ENCODE assay signal across 11 mouse cellular contexts in the genomic region with DNA sequence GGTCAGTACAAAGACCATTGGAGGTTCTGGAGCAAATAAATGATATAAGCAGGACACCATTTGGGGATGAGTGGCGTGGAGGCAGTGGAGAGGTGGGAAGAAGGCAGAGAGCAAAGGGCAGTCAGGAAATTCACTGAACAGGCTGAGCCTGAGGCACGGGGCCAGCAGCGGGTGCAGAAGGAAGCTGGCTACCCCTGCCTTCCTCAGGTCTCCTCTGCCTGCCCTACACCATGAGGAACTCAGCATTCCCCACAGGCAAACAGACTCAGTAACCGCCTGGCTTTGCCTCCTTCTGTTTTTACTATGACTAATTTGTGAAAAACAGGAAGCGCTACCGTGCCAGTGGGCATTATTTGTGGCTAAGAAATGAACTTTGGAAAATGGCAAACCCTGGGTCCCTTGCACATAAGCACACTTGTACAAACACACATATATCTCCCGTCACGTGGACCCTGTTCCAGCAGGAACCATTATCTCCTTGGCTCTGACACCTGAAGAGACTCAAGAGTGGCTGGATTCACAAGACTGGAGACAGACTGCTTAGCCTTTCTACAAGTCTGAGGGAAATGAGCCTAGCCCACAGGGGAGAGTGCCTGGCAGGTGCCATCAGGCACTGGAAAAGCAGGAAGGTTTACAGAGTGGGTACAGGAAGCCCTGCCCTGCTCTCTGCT. TPM values are rescaled to one million over a fixed set of nuclear protein-coding genes. Genes with fewer than 3 reads are reported as not detected.
A peak's percentile ranks its signal among the peaks of the same experiment; 100 is the strongest.
DNase-seq lines count a peak whose midpoint lies in the region; ATAC-seq and TF ChIP-seq lines count a peak whose summit lies in the region.
"Had no signal": no experiment of that assay in that cellular context is flagged by ENCODE, and none has a peak within 500 bp of the region (broad histone marks: within the 10 kb centered on the region; RNA-seq: fewer than 3 reads in every experiment).

No protein-coding gene starts in this region.

- intact Hi-C loops in heart, adult 2 months (cut with DNase I) = loop anchor here (10.0 kb wide), 1 partner anchor 239 kb away; no protein-coding TSS in a partner anchor
- intact Hi-C loops in heart, postnatal 14 days (cut with DNase I) = loop anchor here (2.0 to 5.0 kb wide), 2 partner anchors 54 to 65 kb away; no protein-coding TSS in a partner anchor
- intact Hi-C loops in left cerebral cortex, adult 2 months (cut with DNase I) = loop anchor here (5.0 kb wide), 1 partner anchor 61 kb away; no protein-coding TSS in a partner anchor

- H3K9ac ChIP-seq in heart, adult 2 months (ENCODE audit: low read depth, low read length) = no peak overlapping the region
- no peak overlapping the region for H3K9ac ChIP-seq in kidney, postnatal 0 days (ENCODE audit: low read depth, low read length)
- H3K9ac ChIP-seq: midbrain, embryonic 15.5 days had no signal

- DNase-seq in heart, adult 2 months = peak; percentile 23 to 53
- DNase-seq in heart, postnatal 14 days = no peak
- no peak for DNase-seq in spleen, adult 2 months (ENCODE audit: low read depth in 1 of 2, low spot score in 2 of 2)
- DNase-seq in spleen, adult 12 weeks (ENCODE audit: low spot score) = no peak
- no peak for DNase-seq in kidney, postnatal 0 days (ENCODE audit: low spot score)
- no peak for DNase-seq in left cerebral cortex, adult 2 months (ENCODE audit: extremely low spot score in 1 of 2, low spot score in 2 of 2)
- DNase-seq: cerebellum, postnatal 36 days; gastrocnemius, postnatal 25 days had no signal

- 65% methylated on average over 8 of the region's 8 CpGs for WGBS in heart, adult 2 months
- WGBS in spleen, adult 2 months = 41% methylated on average over 8 of the region's 8 CpGs
- 61% methylated on average over 8 of the region's 8 CpGs for WGBS in kidney, postnatal 0 days
- 23% methylated on average over 8 of the region's 8 CpGs for WGBS in small intestine, adult 2 months

- no peak for TF ChIP-seq CTCF in heart, adult 2 months (IDR thresholded peaks at IDR 0.05)
- no peak for TF ChIP-seq CTCF in spleen, adult 2 months (IDR thresholded peaks at IDR 0.05; ENCODE audit: extremely low read depth, insufficient read depth, insufficient read length, insufficient replicate concordance)
- TF ChIP-seq CTCF in kidney, postnatal 0 days (IDR thresholded peaks at IDR 0.05; ENCODE audit: low read depth) = no peak
- TF ChIP-seq CTCF in small intestine, adult 2 months (IDR thresholded peaks at IDR 0.05; ENCODE audit: extremely low read depth, insufficient read length, insufficient replicate concordance, low read depth, low read length) = no peak
- TF ChIP-seq CTCF in left cerebral cortex, adult 2 months (IDR thresholded peaks at IDR 0.05) = no peak

- H3K27ac ChIP-seq in heart, adult 2 months = peak overlapping the region; percentile 38
- H3K27ac ChIP-seq in spleen, adult 2 months (ENCODE audit: insufficient read depth, low read length) = peak overlapping the region; percentile 10; the same call in 1 of the 2 replicates
- H3K27ac ChIP-seq in kidney, postnatal 0 days = 0 out of 2 replicates have a peak overlapping the region, but pooled peaks have one; percentile 36
- peak overlapping the region; percentile 96 for H3K27ac ChIP-seq in small intestine, adult 2 months (ENCODE audit: insufficient read depth, low read depth, low read length)
- no peak overlapping the region for H3K27ac ChIP-seq in left cerebral cortex, adult 2 months
- H3K27ac ChIP-seq: midbrain, embryonic 15.5 days had no signal

- H3K9me3 ChIP-seq in kidney, postnatal 0 days (replicated peaks; ENCODE audit: low read length) = no peaks in the 10 kb centered on the region
- H3K9me3 ChIP-seq: midbrain, embryonic 15.5 days had no signal

- no peaks in the 10 kb centered on the region for H3K36me3 ChIP-seq in heart, adult 2 months (ENCODE audit: control insufficient read depth, insufficient read depth, low read length)
- no peaks in the 10 kb centered on the region for H3K36me3 ChIP-seq in spleen, adult 2 months (ENCODE audit: control insufficient read depth, insufficient read depth, low read length)
- H3K36me3 ChIP-seq in kidney, postnatal 0 days (ENCODE audit: insufficient read depth, low read length) = no peaks in the 10 kb centered on the region
- H3K36me3 ChIP-seq in small intestine, adult 2 months (ENCODE audit: control insufficient read depth, insufficient read depth, low read length) = no peaks in the 10 kb centered on the region
- H3K36me3 ChIP-seq: midbrain, embryonic 15.5 days had no signal

- H3K4me2 ChIP-seq in kidney, postnatal 0 days (ENCODE audit: low read length) = no peak overlapping the region
- H3K4me2 ChIP-seq: midbrain, embryonic 15.5 days had no signal

- H3K4me1 ChIP-seq in heart, adult 2 months (ENCODE audit: control insufficient read depth, insufficient read depth, low read length) = peaks cover 28% of the 10 kb centered on the region
- peaks cover 25% of the 10 kb centered on the region; the same call in 1 of the 2 replicates for H3K4me1 ChIP-seq in spleen, adult 2 months (ENCODE audit: control insufficient read depth, insufficient read depth, insufficient read length)
- peaks cover 16% of the 10 kb centered on the region; the same call in 1 of the 2 replicates for H3K4me1 ChIP-seq in kidney, postnatal 0 days (replicated peaks; ENCODE audit: insufficient read depth, low read length)
- H3K4me1 ChIP-seq in small intestine, adult 2 months (ENCODE audit: control insufficient read depth, insufficient read depth, insufficient read length, low read length) = peaks cover 41% of the 10 kb centered on the region

- no peak for TF ChIP-seq POLR2A in heart, adult 2 months (IDR thresholded peaks at IDR 0.05; ENCODE audit: insufficient read depth, low read depth, low read length)
- TF ChIP-seq POLR2A in spleen, adult 2 months (IDR thresholded peaks at IDR 0.05; ENCODE audit: low read depth, low read length) = no peak
- TF ChIP-seq POLR2A in small intestine, adult 2 months (IDR thresholded peaks at IDR 0.05; ENCODE audit: low read depth, low read length) = no peak

- H3K4me3 ChIP-seq in heart, adult 2 months = no peak overlapping the region
- no peak overlapping the region for H3K4me3 ChIP-seq in spleen, adult 2 months (ENCODE audit: extremely low read depth, insufficient read depth, insufficient read length)
- no peak overlapping the region for H3K4me3 ChIP-seq in kidney, postnatal 0 days (replicated peaks; ENCODE audit: low read depth, low read length)
- H3K4me3 ChIP-seq in small intestine, adult 2 months (ENCODE audit: low read depth, low read length) = no peak overlapping the region
- no peak overlapping the region for H3K4me3 ChIP-seq in left cerebral cortex, adult 2 months
- H3K4me3 ChIP-seq: midbrain, embryonic 15.5 days had no signal

- no peaks in the 10 kb centered on the region for H3K27me3 ChIP-seq in heart, adult 2 months (ENCODE audit: control insufficient read depth, insufficient read depth, low read length)
- no peaks in the 10 kb centered on the region for H3K27me3 ChIP-seq in spleen, adult 2 months (ENCODE audit: control insufficient read depth, insufficient read depth, low read length)
- no peaks in the 10 kb centered on the region for H3K27me3 ChIP-seq in kidney, postnatal 0 days (ENCODE audit: insufficient read depth, low read length)
- H3K27me3 ChIP-seq in small intestine, adult 2 months (ENCODE audit: control insufficient read depth, insufficient read depth, low read length) = no peaks in the 10 kb centered on the region
- H3K27me3 ChIP-seq: midbrain, embryonic 15.5 days had no signal

- no peaks in the 10 kb centered on the region for H3K79me2 ChIP-seq in heart, adult 2 months (replicated peaks; ENCODE audit: control insufficient read depth, insufficient read depth, low read length)

- no peak for TF ChIP-seq EP300 in heart, adult 2 months (IDR thresholded peaks at IDR 0.05; ENCODE audit: insufficient read depth, low read depth, low read length)

- ATAC-seq in kidney, postnatal 0 days (replicated peaks; ENCODE audit: low FRiP score, low read depth) = no peak
- ATAC-seq in activated CD4-positive, CD25-positive, alpha-beta regulatory T cell, adult 4 months = no peak
- ATAC-seq: midbrain, embryonic 15.5 days had no signal

RNA-seq across cellular contexts. Expression of gene Dglucy, which starts 2.8 kb away (rescaled TPM):
- total RNA-seq in heart, adult 2 months (2021) = 10 to 100 TPM; 60.9 to 64.0 TPM
- polyA plus RNA-seq in heart, adult 2 months (2012; rRNA removed) = 36.8 and 77.0 TPM in 2 replicates
- 10 to 100 TPM; 32.7 to 44.1 TPM for total RNA-seq in heart, postnatal 14 days (2021)
- 4.8 and 5.2 TPM in 2 replicates for polyA plus RNA-seq in spleen, adult 2 months (2012; rRNA removed)
- polyA plus RNA-seq in kidney, postnatal 0 days (2015; fragmentation: Nextera tagmentation; extraction: Ambion mirVana) = 5.0 and 5.7 TPM in 2 replicates
- 14.6 and 21.8 TPM in 2 replicates for polyA plus RNA-seq in small intestine, adult 2 months (2012; rRNA removed)
- total RNA-seq in left cerebral cortex, adult 2 months (2021) = 10 to 100 TPM in 1 of 2 experiments, 1 to 10 TPM in 1; 9.4 to 10.2 TPM
- polyA plus RNA-seq in activated CD4-positive, CD25-positive, alpha-beta regulatory T cell, adult 4 months (2017; shearing (Covaris generic)) = 10 to 100 TPM; 15.6 to 18.1 TPM

RNA-seq across cellular contexts. Expression of gene Rps6ka5, which starts 49.3 kb away (rescaled TPM):
- total RNA-seq in heart, adult 2 months (2021) = 10 to 100 TPM; 10.8 to 13.5 TPM
- polyA plus RNA-seq in heart, adult 2 months (2012; rRNA removed) = 2.1 and 6.1 TPM in 2 replicates
- total RNA-seq in heart, postnatal 14 days (2021) = 10 to 100 TPM; 13.4 to 17.9 TPM
- 1.7 and 2.1 TPM in 2 replicates for polyA plus RNA-seq in spleen, adult 2 months (2012; rRNA removed)
- 3.3 and 3.8 TPM in 2 replicates for polyA plus RNA-seq in kidney, postnatal 0 days (2015; fragmentation: Nextera tagmentation; extraction: Ambion mirVana)
- 0.62 TPM in 2 replicates for polyA plus RNA-seq in small intestine, adult 2 months (2012; rRNA removed)
- 10 to 100 TPM; 21.4 to 23.1 TPM for total RNA-seq in left cerebral cortex, adult 2 months (2021)
- polyA plus RNA-seq in activated CD4-positive, CD25-positive, alpha-beta regulatory T cell, adult 4 months (2017; shearing (Covaris generic)) = 1 to 10 TPM; 3.7 to 7.2 TPM

Comparison
In these comparisons a context has a peak if more than half of its experiments do, and no peak if none do; other contexts are left out.
1. DNase-seq: peak in heart, adult 2 months (2 of 2); none in heart, postnatal 14 days (0 of 2), spleen, adult 2 months (0 of 2), spleen, adult 12 weeks (single experiment), kidney, postnatal 0 days (single experiment) and left cerebral cortex, adult 2 months (0 of 2).